Mouse (Mus musculus): Measurements from ENCODE around the gene Rictor. TPM values are rescaled to one million over a fixed set of nuclear protein-coding genes. Genes with fewer than 3 reads are reported as not detected.
A peak's percentile ranks its signal among the peaks of the same experiment; 100 is the strongest.

Rictor gene
- 24.4 and 26.0 TPM in 2 replicates for polyA plus RNA-seq (2012; rRNA removed)

- H3K27me3 ChIP-seq (ENCODE audit: control insufficient read depth, insufficient read depth, low read length): no peaks in the 10 kb centered on the region
- H3K4me3 ChIP-seq (replicated peaks; ENCODE audit: insufficient read depth, low read depth, low read length): peak within 1 kb of the TSS; percentile 98
- H3K4me1 ChIP-seq (ENCODE audit: control insufficient read depth, insufficient read depth, low read length): peaks cover 5% of the 10 kb centered on the region; the same call in 1 of the 2 replicates
- DNase-seq: peak; percentile 77 to 82
- H3K27ac ChIP-seq (ENCODE audit: insufficient read depth, low read length): peak within 1 kb of the TSS; percentile 24
- TF ChIP-seq CTCF (IDR thresholded peaks at IDR 0.05; ENCODE audit: borderline replicate concordance, insufficient read depth, low read depth, low read length) (no peak), POLR2A (IDR thresholded peaks at IDR 0.05; ENCODE audit: borderline replicate concordance, insufficient read depth, low read length) (peak; percentile 54; the same call in 1 of the 2 replicates)
- under 1% methylated on average over 75 of the region's 82 CpGs for WGBS
These were observed at the start of gene Rictor for GRCm38 (mm10) chr15:6707936-6708525. Gene Rictor, plus strand, starts transcription at chr15:6708379.

GRCm38 (mm10) chr15:6661951-6662350 lies 46.2 kb upstream of the Rictor start:
- Histone ChIP-seq H3K4me3 (replicated peaks; ENCODE audit: insufficient read depth, low read depth, low read length) (no peak overlapping the region), H3K27me3 (ENCODE audit: control insufficient read depth, insufficient read depth, low read length) (no peaks in the 10 kb centered on the region), H3K4me1 (ENCODE audit: control insufficient read depth, insufficient read depth, low read length) (no peaks in the 10 kb centered on the region), H3K27ac (ENCODE audit: insufficient read depth, low read length) (no peak overlapping the region)
- no peak for DNase-seq
- 37% methylated on average over 3 of the region's 3 CpGs for WGBS
- TF ChIP-seq POLR2A (IDR thresholded peaks at IDR 0.05; ENCODE audit: borderline replicate concordance, insufficient read depth, low read length) (no peak), CTCF (IDR thresholded peaks at IDR 0.05; ENCODE audit: borderline replicate concordance, insufficient read depth, low read depth, low read length) (no peak)

- WGBS: 65% methylated on average over 7 of the region's 7 CpGs
- H3K4me3 ChIP-seq (replicated peaks; ENCODE audit: insufficient read depth, low read depth, low read length): no peak overlapping the region
- no peak for TF ChIP-seq CTCF (IDR thresholded peaks at IDR 0.05; ENCODE audit: borderline replicate concordance, insufficient read depth, low read depth, low read length)
- TF ChIP-seq POLR2A (IDR thresholded peaks at IDR 0.05; ENCODE audit: borderline replicate concordance, insufficient read depth, low read length): no peak
- H3K4me1 ChIP-seq (ENCODE audit: control insufficient read depth, insufficient read depth, low read length): no peaks in the 10 kb centered on the region
- no peak overlapping the region for H3K27ac ChIP-seq (ENCODE audit: insufficient read depth, low read length)
- DNase-seq: no peak
- no peaks in the 10 kb centered on the region for H3K27me3 ChIP-seq (ENCODE audit: control insufficient read depth, insufficient read depth, low read length)
These were observed 44.2 kb upstream of the Rictor start for GRCm38 (mm10) chr15:6663991-6664390.

GRCm38 (mm10) chr15:6666072-6666471 lies 42.1 kb upstream of the Rictor start:
- H3K4me1 ChIP-seq (ENCODE audit: control insufficient read depth, insufficient read depth, low read length): no peaks in the 10 kb centered on the region
- H3K27me3 ChIP-seq (ENCODE audit: control insufficient read depth, insufficient read depth, low read length): no peaks in the 10 kb centered on the region
- H3K4me3 ChIP-seq (replicated peaks; ENCODE audit: insufficient read depth, low read depth, low read length): no peak overlapping the region
- TF ChIP-seq POLR2A (IDR thresholded peaks at IDR 0.05; ENCODE audit: borderline replicate concordance, insufficient read depth, low read length) (no peak), CTCF (IDR thresholded peaks at IDR 0.05; ENCODE audit: borderline replicate concordance, insufficient read depth, low read depth, low read length) (no peak)
- 64% methylated on average over 5 of the region's 5 CpGs for WGBS
- DNase-seq: no peak
- H3K27ac ChIP-seq (ENCODE audit: insufficient read depth, low read length): no peak overlapping the region

GRCm38 (mm10) chr15:6668793-6669437 lies 39.3 kb upstream of the Rictor start:
- no peak overlapping the region for H3K4me3 ChIP-seq (replicated peaks; ENCODE audit: insufficient read depth, low read depth, low read length)
- H3K4me1 ChIP-seq (ENCODE audit: control insufficient read depth, insufficient read depth, low read length): no peaks in the 10 kb centered on the region
- 33% methylated on average over 14 of the region's 14 CpGs for WGBS
- no peak overlapping the region for H3K27ac ChIP-seq (ENCODE audit: insufficient read depth, low read length)
- no peak for TF ChIP-seq POLR2A (IDR thresholded peaks at IDR 0.05; ENCODE audit: borderline replicate concordance, insufficient read depth, low read length)
- TF ChIP-seq CTCF (IDR thresholded peaks at IDR 0.05; ENCODE audit: borderline replicate concordance, insufficient read depth, low read depth, low read length): no peak
- H3K27me3 ChIP-seq (ENCODE audit: control insufficient read depth, insufficient read depth, low read length): no peaks in the 10 kb centered on the region
- no peak for DNase-seq

- no peak for DNase-seq
- Histone ChIP-seq H3K27me3 (ENCODE audit: control insufficient read depth, insufficient read depth, low read length) (no peaks in the 10 kb centered on the region), H3K27ac (ENCODE audit: insufficient read depth, low read length) (no peak overlapping the region), H3K4me1 (ENCODE audit: control insufficient read depth, insufficient read depth, low read length) (no peaks in the 10 kb centered on the region), H3K4me3 (replicated peaks; ENCODE audit: insufficient read depth, low read depth, low read length) (no peak overlapping the region)
- no peak for TF ChIP-seq CTCF (IDR thresholded peaks at IDR 0.05; ENCODE audit: borderline replicate concordance, insufficient read depth, low read depth, low read length)
- no peak for TF ChIP-seq POLR2A (IDR thresholded peaks at IDR 0.05; ENCODE audit: borderline replicate concordance, insufficient read depth, low read length)
- WGBS: 49% methylated on average over 2 of the region's 2 CpGs
These were observed 29.7 kb upstream of the Rictor start for GRCm38 (mm10) chr15:6678479-6678878.

- H3K27me3 ChIP-seq (ENCODE audit: control insufficient read depth, insufficient read depth, low read length): no peaks in the 10 kb centered on the region
- H3K4me1 ChIP-seq (ENCODE audit: control insufficient read depth, insufficient read depth, low read length): no peaks in the 10 kb centered on the region
- no peak overlapping the region for H3K27ac ChIP-seq (ENCODE audit: insufficient read depth, low read length)
- no peak overlapping the region for H3K4me3 ChIP-seq (replicated peaks; ENCODE audit: insufficient read depth, low read depth, low read length)
- no peak for TF ChIP-seq POLR2A (IDR thresholded peaks at IDR 0.05; ENCODE audit: borderline replicate concordance, insufficient read depth, low read length)
- TF ChIP-seq CTCF (IDR thresholded peaks at IDR 0.05; ENCODE audit: borderline replicate concordance, insufficient read depth, low read depth, low read length): peak; percentile 40; the same call in 1 of the 2 replicates
- WGBS: 74% methylated on average over 2 of the region's 2 CpGs
- no peak for DNase-seq
These were observed 6.0 kb upstream of the Rictor start for GRCm38 (mm10) chr15:6702164-6702563.

- TF ChIP-seq POLR2A (IDR thresholded peaks at IDR 0.05; ENCODE audit: borderline replicate concordance, insufficient read depth, low read length): no peak
- TF ChIP-seq CTCF (IDR thresholded peaks at IDR 0.05; ENCODE audit: borderline replicate concordance, insufficient read depth, low read depth, low read length): no peak
- no peaks in the 10 kb centered on the region for H3K4me1 ChIP-seq (ENCODE audit: control insufficient read depth, insufficient read depth, low read length)
- WGBS: 78% methylated on average over 7 of the region's 7 CpGs
These were observed 2.8 kb upstream of the Rictor start for GRCm38 (mm10) chr15:6705351-6705901.

More at GRCm38 (mm10) chr15:6705351-6705901, 2.8 kb upstream of the Rictor start:
- no peak overlapping the region for H3K4me3 ChIP-seq (replicated peaks; ENCODE audit: insufficient read depth, low read depth, low read length)
- H3K27me3 ChIP-seq (ENCODE audit: control insufficient read depth, insufficient read depth, low read length): no peaks in the 10 kb centered on the region
- no peak for DNase-seq
- no peak overlapping the region for H3K27ac ChIP-seq (ENCODE audit: insufficient read depth, low read length)
